Comparison of ENCODE assay signal across 17 mouse cellular contexts in the genomic region with DNA sequence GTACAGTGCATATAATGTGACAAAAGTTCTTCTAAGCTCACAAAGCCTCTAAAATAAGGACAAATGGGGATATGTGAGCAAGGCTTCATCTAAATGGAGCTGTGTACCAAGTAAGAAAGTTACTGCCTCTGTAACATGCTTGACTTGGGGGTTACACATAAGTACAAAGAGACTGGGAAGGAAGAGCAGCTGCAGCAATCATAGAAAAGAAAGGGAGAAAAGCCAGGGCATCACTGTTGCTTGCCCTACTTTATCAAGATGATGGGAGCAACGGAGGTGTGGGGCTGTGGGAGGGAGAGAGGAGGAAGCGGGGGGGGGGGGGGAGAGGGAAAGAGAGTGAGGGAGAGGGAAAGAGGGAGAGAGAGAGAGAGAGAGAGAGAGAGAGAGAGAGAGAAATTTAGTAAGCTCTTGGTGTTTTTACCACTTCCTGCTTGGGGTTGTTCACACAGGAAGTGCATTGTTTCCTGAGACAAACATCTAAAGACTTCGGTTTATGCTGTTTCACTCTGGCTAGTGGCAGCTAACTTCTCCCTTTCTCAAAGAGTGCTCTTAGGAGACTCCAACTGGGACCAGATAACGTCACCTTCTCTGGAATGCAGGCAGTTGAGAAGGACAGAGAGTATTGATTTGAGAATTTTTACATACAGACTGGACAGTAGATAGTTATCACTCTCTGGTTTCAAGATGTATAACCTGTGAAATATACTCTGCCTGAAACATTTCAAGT.
DNase-seq lines count a peak whose midpoint lies in the region; ATAC-seq and TF ChIP-seq lines count a peak whose summit lies in the region.
"Had no signal": no experiment of that assay in that cellular context is flagged by ENCODE, and none has a peak within 500 bp of the region (broad histone marks: within the 10 kb centered on the region; RNA-seq: fewer than 3 reads in every experiment).

No protein-coding gene starts in this region.

- TF ChIP-seq EP300 in heart, postnatal 0 days (IDR thresholded peaks at IDR 0.05; ENCODE audit: low read depth), result no peak
- TF ChIP-seq EP300 in liver, embryonic 14.5 days (IDR thresholded peaks at IDR 0.05; ENCODE audit: low read depth), result no peak

- no peaks in the 10 kb centered on the region for H3K4me1 ChIP-seq in heart, postnatal 0 days (ENCODE audit: control insufficient read depth, insufficient read depth)
- peaks cover 0 to 13% of the 10 kb centered on the region in 2 experiments; a peak in 2 of 4 replicates for H3K4me1 ChIP-seq in liver, embryonic 14.5 days (replicated peaks; ENCODE audit: control insufficient read depth in 2 of 2, insufficient read depth in 2 of 2, low read length in 1 of 2)
- H3K4me1 ChIP-seq: hindbrain, embryonic 10.5 days; limb, embryonic 13.5 days; midbrain, embryonic 13.5 days had no signal

- DNase-seq in heart, postnatal 0 days (ENCODE audit: low spot score), result no peak
- no peak for DNase-seq in heart, postnatal 36 days
- DNase-seq in MEL-GATA-1-ER (ENCODE audit: extremely low read depth, low read depth), result peak; percentile 65
- no peak for DNase-seq in liver, embryonic 14.5 days (ENCODE audit: low read depth in 3 of 3, low spot score in 3 of 3)
- DNase-seq in splenic B cell, adult 2 months (ENCODE audit: low read depth, low spot score), result peak; percentile 28
- DNase-seq in ovary, postnatal 10 days (ENCODE audit: low spot score), result no peak
- DNase-seq in urinary bladder, postnatal 36 days (ENCODE audit: low spot score in 2 of 2), result no peak
- DNase-seq in cerebellum, adult 11-12 months, result no peak
- DNase-seq: adrenal gland, postnatal 36 days; cerebellum, adult 18-20 months; heart, adult 11 months; kidney, adult 18-20 months; layer of hippocampus, adult 9-11 months had no signal

- H3K27ac ChIP-seq in heart, postnatal 0 days (ENCODE audit: low read depth), result peak overlapping the region; percentile 57; the same call in 1 of the 2 replicates
- no peak overlapping the region for H3K27ac ChIP-seq in liver, embryonic 14.5 days
- H3K27ac ChIP-seq: hindbrain, embryonic 10.5 days; limb, embryonic 13.5 days; midbrain, embryonic 13.5 days had no signal

- no peak for TF ChIP-seq CTCF in heart, postnatal 0 days (IDR thresholded peaks at IDR 0.05; ENCODE audit: low read depth)
- no peak for TF ChIP-seq CTCF in liver, embryonic 14.5 days (IDR thresholded peaks at IDR 0.05; ENCODE audit: low read depth)

- WGBS in heart, postnatal 0 days, result 27% methylated on average over 3 of the region's 4 CpGs
- WGBS in liver, embryonic 14.5 days (ENCODE audit: insufficient replicate concordance), result 19% methylated on average over 3 of the region's 4 CpGs

- H3K36me3 ChIP-seq in heart, postnatal 0 days (replicated peaks; ENCODE audit: control insufficient read depth, insufficient read depth, low read length), result peaks cover 34% of the 10 kb centered on the region
- no peaks in the 10 kb centered on the region for H3K36me3 ChIP-seq in liver, embryonic 14.5 days (replicated peaks; ENCODE audit: control insufficient read depth, insufficient read depth, low read depth)
- no peaks in the 10 kb centered on the region for H3K36me3 ChIP-seq in splenic B cell, adult 2 months (ENCODE audit: control insufficient read depth, insufficient read depth, low read length, poor library complexity, severe bottlenecking)

- H3K4me2 ChIP-seq in heart, postnatal 0 days (ENCODE audit: low read depth, low read length), result no peak overlapping the region
- H3K4me2 ChIP-seq in liver, embryonic 14.5 days (ENCODE audit: low read depth), result no peak overlapping the region
- H3K4me2 ChIP-seq: limb, embryonic 13.5 days; midbrain, embryonic 13.5 days had no signal

- no peaks in the 10 kb centered on the region for H3K27me3 ChIP-seq in heart, postnatal 0 days (ENCODE audit: control insufficient read depth, insufficient read depth, low read length)
- H3K27me3 ChIP-seq in liver, embryonic 14.5 days (ENCODE audit: control insufficient read depth, insufficient read depth, low read length), result no peaks in the 10 kb centered on the region
- H3K27me3 ChIP-seq in splenic B cell, adult 2 months (ENCODE audit: control insufficient read depth, insufficient read depth, low read length, poor library complexity, severe bottlenecking), result no peaks in the 10 kb centered on the region
- H3K27me3 ChIP-seq: limb, embryonic 13.5 days; midbrain, embryonic 13.5 days had no signal

- no peak overlapping the region for H3K4me3 ChIP-seq in heart, postnatal 0 days (ENCODE audit: low read depth, low read length)
- no peak overlapping the region for H3K4me3 ChIP-seq in liver, embryonic 14.5 days (ENCODE audit: insufficient read depth in 1 of 2, low read depth in 2 of 2, low read length in 2 of 2)
- H3K4me3 ChIP-seq: hindbrain, embryonic 10.5 days; limb, embryonic 13.5 days; midbrain, embryonic 13.5 days had no signal

- ATAC-seq in heart, postnatal 0 days (ENCODE audit: insufficient read depth, low read depth), result no peak
- ATAC-seq in liver, embryonic 14.5 days (ENCODE audit: insufficient read depth), result 0 out of 2 replicates have a peak, but pooled peaks have one; percentile 15
- ATAC-seq: forebrain, embryonic 14.5 days; midbrain, embryonic 13.5 days had no signal

- no peak overlapping the region for H3K9ac ChIP-seq in heart, postnatal 0 days (replicated peaks; ENCODE audit: low read depth, low read length)
- H3K9ac ChIP-seq in liver, embryonic 14.5 days (replicated peaks), result no peak overlapping the region
- H3K9ac ChIP-seq: limb, embryonic 13.5 days; midbrain, embryonic 13.5 days had no signal

- no peaks in the 10 kb centered on the region for H3K9me3 ChIP-seq in heart, postnatal 0 days (replicated peaks; ENCODE audit: control insufficient read depth, low read length)
- H3K9me3 ChIP-seq in liver, embryonic 14.5 days (ENCODE audit: control insufficient read depth, low read length), result no peaks in the 10 kb centered on the region
- H3K9me3 ChIP-seq: hindbrain, embryonic 10.5 days; limb, embryonic 13.5 days; midbrain, embryonic 13.5 days had no signal

- intact Hi-C loops in heart, postnatal 36 days (cut with DNase I), result no loop called here

Comparison
In these comparisons a context has a peak if more than half of its experiments do, and no peak if none do; other contexts are left out.
1. DNase-seq: peak in MEL-GATA-1-ER (single experiment) and splenic B cell, adult 2 months (single experiment); none in heart, postnatal 0 days (single experiment), heart, postnatal 36 days (0 of 2), liver, embryonic 14.5 days (0 of 3), ovary, postnatal 10 days (single experiment), urinary bladder, postnatal 36 days (0 of 2) and cerebellum, adult 11-12 months (single experiment).